Mouse (Mus musculus): ENCODE results near the gene Fubp3. TPM values are rescaled to one million over a fixed set of nuclear protein-coding genes. Genes with fewer than 3 reads are reported as not detected.

Fubp3 gene
- polyA plus RNA-seq, 1 experiment, result 23.6 TPM

GRCm38 (mm10) chr2:31591799-31592484 lies 19.5 kb downstream of the Fubp3 start:
- Histone ChIP-seq H3K27me3 (replicated peaks; ENCODE audit: control insufficient read depth, insufficient read depth, low read length) (no peaks in the 10 kb centered on the region), H3K4me1 (ENCODE audit: control insufficient read depth, insufficient read depth, low read length) (no peaks in the 10 kb centered on the region), H3K27ac (ENCODE audit: insufficient read depth, low read depth, low read length) (no peak overlapping the region), H3K4me3 (ENCODE audit: insufficient read depth, low read depth, low read length) (no peak overlapping the region), H3K36me3 (ENCODE audit: control insufficient read depth, insufficient read depth, low read length) (no peaks in the 10 kb centered on the region; the same call in 1 of the 2 replicates)
- no peak for DNase-seq
- WGBS, result 86% methylated on average over 9 of the region's 9 CpGs
- no peak for TF ChIP-seq CTCF (conservative IDR thresholded peaks at IDR 0.05; ENCODE audit: insufficient read depth, insufficient read length, low read depth, low read length)
- TF ChIP-seq POLR2A (IDR thresholded peaks at IDR 0.05; ENCODE audit: low read depth, low read length), result no peak

GRCm38 (mm10) chr2:31607555-31607954 lies 35.1 kb downstream of the Fubp3 start:
- Histone ChIP-seq H3K27me3 (replicated peaks; ENCODE audit: control insufficient read depth, insufficient read depth, low read length) (no peaks in the 10 kb centered on the region), H3K36me3 (ENCODE audit: control insufficient read depth, insufficient read depth, low read length) (no peaks in the 10 kb centered on the region), H3K4me3 (ENCODE audit: insufficient read depth, low read depth, low read length) (no peak overlapping the region), H3K27ac (ENCODE audit: insufficient read depth, low read depth, low read length) (no peak overlapping the region), H3K4me1 (ENCODE audit: control insufficient read depth, insufficient read depth, low read length) (no peaks in the 10 kb centered on the region)
- 85% methylated on average over 1 of the region's 1 CpGs for WGBS
- TF ChIP-seq POLR2A (IDR thresholded peaks at IDR 0.05; ENCODE audit: low read depth, low read length) (no peak), CTCF (conservative IDR thresholded peaks at IDR 0.05; ENCODE audit: insufficient read depth, insufficient read length, low read depth, low read length) (no peak)
- no peak for DNase-seq

GRCm38 (mm10) chr2:31609859-31610261 lies 37.4 kb downstream of the Fubp3 start:
- TF ChIP-seq POLR2A (IDR thresholded peaks at IDR 0.05; ENCODE audit: low read depth, low read length) (no peak), CTCF (conservative IDR thresholded peaks at IDR 0.05; ENCODE audit: insufficient read depth, insufficient read length, low read depth, low read length) (no peak)
- no peak overlapping the region for H3K27ac ChIP-seq (ENCODE audit: insufficient read depth, low read depth, low read length)
- no peak for DNase-seq
- no peaks in the 10 kb centered on the region for H3K27me3 ChIP-seq (replicated peaks; ENCODE audit: control insufficient read depth, insufficient read depth, low read length)
- H3K36me3 ChIP-seq (ENCODE audit: control insufficient read depth, insufficient read depth, low read length), result no peaks in the 10 kb centered on the region
- no peaks in the 10 kb centered on the region for H3K4me1 ChIP-seq (ENCODE audit: control insufficient read depth, insufficient read depth, low read length)
- no peak overlapping the region for H3K4me3 ChIP-seq (ENCODE audit: insufficient read depth, low read depth, low read length)
- 47% methylated on average over 7 of the region's 7 CpGs for WGBS

- H3K27ac ChIP-seq (ENCODE audit: insufficient read depth, low read depth, low read length), result no peak overlapping the region
- H3K27me3 ChIP-seq (replicated peaks; ENCODE audit: control insufficient read depth, insufficient read depth, low read length), result no peaks in the 10 kb centered on the region
- no peaks in the 10 kb centered on the region for H3K4me1 ChIP-seq (ENCODE audit: control insufficient read depth, insufficient read depth, low read length)
- H3K36me3 ChIP-seq (ENCODE audit: control insufficient read depth, insufficient read depth, low read length), result peaks cover 1% of the 10 kb centered on the region; the same call in 1 of the 2 replicates
- DNase-seq, result no peak
- no peak for TF ChIP-seq CTCF (conservative IDR thresholded peaks at IDR 0.05; ENCODE audit: insufficient read depth, insufficient read length, low read depth, low read length)
- WGBS, result 84% methylated on average over 4 of the region's 4 CpGs
- no peak overlapping the region for H3K4me3 ChIP-seq (ENCODE audit: insufficient read depth, low read depth, low read length)
Observed at GRCm38 (mm10) chr2:31610922-31611321, 38.5 kb downstream of the Fubp3 start.

- Histone ChIP-seq H3K4me1 (ENCODE audit: control insufficient read depth, insufficient read depth, low read length) (no peaks in the 10 kb centered on the region), H3K27ac (ENCODE audit: insufficient read depth, low read depth, low read length) (no peak overlapping the region), H3K4me3 (ENCODE audit: insufficient read depth, low read depth, low read length) (no peak overlapping the region), H3K36me3 (ENCODE audit: control insufficient read depth, insufficient read depth, low read length) (peaks cover 1% of the 10 kb centered on the region; the same call in 1 of the 2 replicates), H3K27me3 (replicated peaks; ENCODE audit: control insufficient read depth, insufficient read depth, low read length) (no peaks in the 10 kb centered on the region)
- WGBS, result 87% methylated on average over 8 of the region's 8 CpGs
- TF ChIP-seq CTCF (conservative IDR thresholded peaks at IDR 0.05; ENCODE audit: insufficient read depth, insufficient read length, low read depth, low read length), result peak; percentile 31
- TF ChIP-seq POLR2A (IDR thresholded peaks at IDR 0.05; ENCODE audit: low read depth, low read length), result no peak
- no peak for DNase-seq
Observed at GRCm38 (mm10) chr2:31611400-31611799, 38.9 kb downstream of the Fubp3 start.

- Histone ChIP-seq H3K27ac (ENCODE audit: insufficient read depth, low read depth, low read length) (no peak overlapping the region), H3K27me3 (replicated peaks; ENCODE audit: control insufficient read depth, insufficient read depth, low read length) (no peaks in the 10 kb centered on the region), H3K4me3 (ENCODE audit: insufficient read depth, low read depth, low read length) (no peak overlapping the region), H3K36me3 (ENCODE audit: control insufficient read depth, insufficient read depth, low read length) (peaks cover 1% of the 10 kb centered on the region; the same call in 1 of the 2 replicates), H3K4me1 (ENCODE audit: control insufficient read depth, insufficient read depth, low read length) (no peaks in the 10 kb centered on the region)
- TF ChIP-seq CTCF (conservative IDR thresholded peaks at IDR 0.05; ENCODE audit: insufficient read depth, insufficient read length, low read depth, low read length), result no peak
- TF ChIP-seq POLR2A (IDR thresholded peaks at IDR 0.05; ENCODE audit: low read depth, low read length), result no peak
- DNase-seq, result no peak
- WGBS, result 74% methylated on average over 6 of the region's 6 CpGs
Observed at GRCm38 (mm10) chr2:31612627-31613026, 40.2 kb downstream of the Fubp3 start.

- H3K36me3 ChIP-seq (ENCODE audit: control insufficient read depth, insufficient read depth, low read length), result peaks cover 1% of the 10 kb centered on the region; the same call in 1 of the 2 replicates
- no peak for DNase-seq
- H3K4me3 ChIP-seq (ENCODE audit: insufficient read depth, low read depth, low read length), result no peak overlapping the region
- no peaks in the 10 kb centered on the region for H3K4me1 ChIP-seq (ENCODE audit: control insufficient read depth, insufficient read depth, low read length)
- TF ChIP-seq POLR2A (IDR thresholded peaks at IDR 0.05; ENCODE audit: low read depth, low read length) (no peak), CTCF (conservative IDR thresholded peaks at IDR 0.05; ENCODE audit: insufficient read depth, insufficient read length, low read depth, low read length) (no peak)
- H3K27me3 ChIP-seq (replicated peaks; ENCODE audit: control insufficient read depth, insufficient read depth, low read length), result no peaks in the 10 kb centered on the region
- 82% methylated on average over 7 of the region's 7 CpGs for WGBS
- H3K27ac ChIP-seq (ENCODE audit: insufficient read depth, low read depth, low read length), result no peak overlapping the region
Observed at GRCm38 (mm10) chr2:31613781-31614180, 41.3 kb downstream of the Fubp3 start.

Measured in kidney, adult 2 months (tissue).